Mouse (Mus musculus) kidney, embryonic 16.5 days (tissue): ENCODE measurements around the gene Neurl1b. TPM values are rescaled to one million over a fixed set of nuclear protein-coding genes. Genes with fewer than 3 reads are reported as not detected.

Experiments
- ATAC-seq: fragments of 200-750 bp; cut with Nextera tagmentation; 2 replicates; pipeline ENCODE4 v1.8.0; 2017; ENCODE audit warnings: moderate TSS enrichment; ENCODE audit not compliant: low FRiP score, low TSS enrichment
- H3K27ac ChIP-seq: fragments of 300-500 bp; sonication (generic); 2 replicates; pipeline ENCODE4 v1.5.1; 2014; ENCODE audit warnings: low read length
- H3K27me3 ChIP-seq: fragments of 300-500 bp; sonication (generic); 2 replicates; pipeline ENCODE4 v1.6.1; 2014; ENCODE audit warnings: low read length, control low read depth, mixed read lengths; ENCODE audit not compliant: insufficient read depth
- H3K36me3 ChIP-seq: fragments of 300-500 bp; sonication (generic); 2 replicates; pipeline ENCODE4 v1.6.1; 2014; ENCODE audit warnings: low read length, control low read depth, mixed read lengths; ENCODE audit not compliant: insufficient read depth
- H3K4me1 ChIP-seq: fragments of 300-500 bp; sonication (generic); 2 replicates; pipeline ENCODE4 v1.6.1; 2014; ENCODE audit warnings: low read length, control low read depth, mixed read lengths; ENCODE audit not compliant: insufficient read depth
- H3K4me2 ChIP-seq: fragments of 300-500 bp; sonication (generic); replicated peaks from 2 replicates; pipeline ENCODE4 v1.6.1; 2014; ENCODE audit warnings: low read depth, low read length
- H3K4me3 ChIP-seq: fragments of 300-500 bp; sonication (generic); 2 replicates; pipeline ENCODE4 v1.5.1; 2014; ENCODE audit warnings: mild to moderate bottlenecking, low read length
- H3K9ac ChIP-seq: fragments of 300-500 bp; sonication (generic); replicated peaks from 2 replicates; pipeline ENCODE4 v1.6.1; 2014; ENCODE audit warnings: low read length
- H3K9me3 ChIP-seq: fragments of 300-500 bp; sonication (generic); 2 replicates; pipeline ENCODE4 v1.6.1; 2016; ENCODE audit warnings: low read length, control low read depth
- WGBS: fragments of 180-500 bp; shearing (Covaris S2); extraction: QIAGEN DNeasy Blood & Tissue Kit; methylation state at CpG from one replicate; pipeline ENCODE4 v1.1.7; 2014; 5-methylcytosine and 5-hydroxymethylcytosine counted together
- polyA plus RNA-seq: library from polyadenylated mRNA; unstranded; fragments of >200 nt; fragmentation: Nextera tagmentation; extraction: Ambion mirVana; gene quantifications from 2 replicates; pipeline ENCODE4 v1.2.1, GENCODE M21; 2015

Neurl1b gene
- polyA plus RNA-seq, 1 experiment from 2014 or later = 2.4 TPM

GRCm38 (mm10) chr17:26420491-26421247 is 6.0 kb downstream of the Neurl1b start:
- no peak for ATAC-seq
- H3K9ac ChIP-seq = no peak overlapping the region

GRCm38 (mm10) chr17:26421561-26421960 is 6.9 kb downstream of the Neurl1b start:
- Histone ChIP-seq H3K9me3 (no peaks in the 10 kb centered on the region), H3K27me3 (no peaks in the 10 kb centered on the region), H3K4me2 (no peak overlapping the region), H3K4me3 (no peak overlapping the region), H3K36me3 (no peaks in the 10 kb centered on the region), H3K9ac (no peak overlapping the region), H3K27ac (peak overlapping the region; percentile 68), H3K4me1 (peaks cover 43% of the 10 kb centered on the region)
- WGBS = 49% methylated on average over 3 of the region's 3 CpGs
- ATAC-seq = 0 out of 2 replicates have a peak, but pooled peaks have one; percentile 20

More at GRCm38 (mm10) chr17:26420491-26421247, 6.0 kb downstream of the Neurl1b start:
- H3K4me2 ChIP-seq = no peak overlapping the region
- H3K27ac ChIP-seq = peak overlapping the region; percentile 25; the same call in 1 of the 2 replicates
- no peak overlapping the region for H3K4me3 ChIP-seq
- H3K9me3 ChIP-seq = no peaks in the 10 kb centered on the region
- H3K4me1 ChIP-seq = peaks cover 43% of the 10 kb centered on the region
- H3K36me3 ChIP-seq = no peaks in the 10 kb centered on the region
- 78% methylated on average over 7 of the region's 7 CpGs for WGBS
- H3K27me3 ChIP-seq = no peaks in the 10 kb centered on the region

GRCm38 (mm10) chr17:26422390-26422789 is 7.8 kb downstream of the Neurl1b start:
- Histone ChIP-seq H3K4me2 (no peak overlapping the region), H3K36me3 (no peaks in the 10 kb centered on the region), H3K9ac (no peak overlapping the region), H3K4me1 (peaks cover 40% of the 10 kb centered on the region), H3K4me3 (no peak overlapping the region), H3K27ac (peak overlapping the region; percentile 68), H3K9me3 (no peaks in the 10 kb centered on the region), H3K27me3 (no peaks in the 10 kb centered on the region)
- WGBS = 59% methylated on average over 6 of the region's 6 CpGs
- ATAC-seq = peak; percentile 79

GRCm38 (mm10) chr17:26423967-26424641 is 9.5 kb downstream of the Neurl1b start:
- WGBS = 35% methylated on average over 11 of the region's 11 CpGs
- H3K9me3 ChIP-seq = no peaks in the 10 kb centered on the region
- no peak overlapping the region for H3K4me2 ChIP-seq
- 0 out of 2 replicates have a peak overlapping the region, but pooled peaks have one; percentile 28 for H3K9ac ChIP-seq
- H3K36me3 ChIP-seq = no peaks in the 10 kb centered on the region
- ATAC-seq = no peak
- H3K4me3 ChIP-seq = no peak overlapping the region
- H3K4me1 ChIP-seq = peaks cover 40% of the 10 kb centered on the region
- peak overlapping the region; percentile 66 for H3K27ac ChIP-seq
- no peaks in the 10 kb centered on the region for H3K27me3 ChIP-seq

- peak overlapping the region; percentile 31; the same call in 1 of the 2 replicates for H3K27ac ChIP-seq
- no peak overlapping the region for H3K4me3 ChIP-seq
- H3K9me3 ChIP-seq = no peaks in the 10 kb centered on the region
- WGBS = 68% methylated on average over 13 of the region's 13 CpGs
- H3K4me2 ChIP-seq = no peak overlapping the region
- H3K9ac ChIP-seq = no peak overlapping the region
- no peaks in the 10 kb centered on the region for H3K36me3 ChIP-seq
- H3K27me3 ChIP-seq = no peaks in the 10 kb centered on the region
- peaks cover 39% of the 10 kb centered on the region for H3K4me1 ChIP-seq
- ATAC-seq = no peak
Measured at GRCm38 (mm10) chr17:26424973-26425735, 10.5 kb downstream of the Neurl1b start.

GRCm38 (mm10) chr17:26433295-26433694 is 18.7 kb downstream of the Neurl1b start:
- Histone ChIP-seq H3K36me3 (peaks cover 11% of the 10 kb centered on the region; the same call in 1 of the 2 replicates), H3K27ac (peak overlapping the region; percentile 21; the same call in 1 of the 2 replicates), H3K4me3 (no peak overlapping the region), H3K4me2 (no peak overlapping the region), H3K9me3 (no peaks in the 10 kb centered on the region), H3K4me1 (peaks cover 9% of the 10 kb centered on the region; the same call in 1 of the 2 replicates), H3K27me3 (peaks cover 6% of the 10 kb centered on the region), H3K9ac (no peak overlapping the region; the same call in 1 of the 2 replicates)
- 46% methylated on average over 11 of the region's 11 CpGs for WGBS
- peak; percentile 47; the same call in 1 of the 2 replicates for ATAC-seq

GRCm38 (mm10) chr17:26437089-26437815 is 22.6 kb downstream of the Neurl1b start:
- ATAC-seq = no peak
- no peak overlapping the region for H3K4me3 ChIP-seq

GRCm38 (mm10) chr17:26439001-26439400 is 24.4 kb downstream of the Neurl1b start:
- Histone ChIP-seq H3K36me3 (peaks cover 26% of the 10 kb centered on the region), H3K9ac (peak overlapping the region; percentile 32), H3K27me3 (peaks cover 21% of the 10 kb centered on the region), H3K4me3 (peak overlapping the region; percentile 34), H3K4me1 (peaks cover 7% of the 10 kb centered on the region), H3K27ac (no peak overlapping the region), H3K9me3 (no peaks in the 10 kb centered on the region), H3K4me2 (peak overlapping the region; percentile 53)
- WGBS = 14% methylated on average over 52 of the region's 52 CpGs
- peak; percentile 27; the same call in 1 of the 2 replicates for ATAC-seq

More at GRCm38 (mm10) chr17:26437089-26437815, 22.6 kb downstream of the Neurl1b start:
- Histone ChIP-seq H3K4me1 (peaks cover 11% of the 10 kb centered on the region), H3K9me3 (no peaks in the 10 kb centered on the region), H3K9ac (no peak overlapping the region), H3K36me3 (peaks cover 16% of the 10 kb centered on the region), H3K4me2 (no peak overlapping the region), H3K27me3 (peaks cover 21% of the 10 kb centered on the region), H3K27ac (no peak overlapping the region)
- WGBS = 84% methylated on average over 14 of the region's 14 CpGs

GRCm38 (mm10) chr17:26441024-26441423 is 26.4 kb downstream of the Neurl1b start:
- H3K9ac ChIP-seq = no peak overlapping the region
- no peak overlapping the region for H3K4me3 ChIP-seq
- peaks cover 21% of the 10 kb centered on the region for H3K27me3 ChIP-seq
- peaks cover 25% of the 10 kb centered on the region for H3K36me3 ChIP-seq
- H3K4me1 ChIP-seq = peaks cover 7% of the 10 kb centered on the region
- H3K27ac ChIP-seq = no peak overlapping the region
- 92% methylated on average over 10 of the region's 10 CpGs for WGBS
- no peak for ATAC-seq
- H3K9me3 ChIP-seq = no peaks in the 10 kb centered on the region
- H3K4me2 ChIP-seq = no peak overlapping the region
